Mouse (Mus musculus) MEL (cell line): ENCODE data around the gene Acoxl.

Experiments used
- BHLHE40 ChIP-seq: IDR thresholded peaks from 2 replicates; pipeline ENCODE4 v1.6.1; 2012; ENCODE audit warnings: low read depth, mild to moderate bottlenecking, inconsistent platforms, low read length, improper control_type of control experiment, borderline replicate concordance
- CTCF ChIP-seq, 3 experiments: IDR thresholded peaks in 2 of 3; conservative IDR thresholded peaks in 1 of 3; 2 replicates each; pipeline ENCODE4 v1.5.1; 2011 to 2012; ENCODE audit warnings: low read length in 3 of 3, low read depth in 2 of 3, mild to moderate bottlenecking in 2 of 3, improper control_type of control experiment in 1 of 3, inconsistent platforms in 1 of 3, mixed read lengths in 1 of 3, moderate library complexity in 1 of 3; ENCODE audit not compliant: control insufficient read depth in 1 of 3, insufficient read depth in 1 of 3, poor library complexity in 1 of 3, severe bottlenecking in 1 of 3
- GATA1 ChIP-seq: IDR thresholded peaks from 2 replicates; pipeline ENCODE4 v1.6.1; 2011; ENCODE audit warnings: low read depth, low read length, improper control_type of control experiment
- KAT2A ChIP-seq: conservative IDR thresholded peaks from 2 replicates; pipeline ENCODE4 v1.6.1; 2012; ENCODE audit warnings: low read depth, low read length, improper control_type of control experiment, inconsistent platforms
- MEF2A ChIP-seq: IDR thresholded peaks from 2 replicates; pipeline ENCODE4 v1.6.1; 2014; ENCODE audit warnings: low read depth, mild to moderate bottlenecking, inconsistent platforms, low read length, improper control_type of control experiment; ENCODE audit not compliant: poor library complexity, insufficient replicate concordance, severe bottlenecking; ENCODE audit errors: extremely low read depth
- NELFE ChIP-seq: IDR thresholded peaks from 2 replicates; pipeline ENCODE4 v1.6.1; 2011; ENCODE audit warnings: low read depth, low read length, improper control_type of control experiment
- SIN3A ChIP-seq: IDR thresholded peaks from 2 replicates; pipeline ENCODE4 v1.6.1; 2012; ENCODE audit warnings: low read length, improper control_type of control experiment, inconsistent platforms
- UBTF ChIP-seq: IDR thresholded peaks from 2 replicates; pipeline ENCODE4 v1.6.1; 2012; ENCODE audit warnings: low read depth, mild to moderate bottlenecking, inconsistent platforms, low read length, improper control_type of control experiment, moderate library complexity, borderline replicate concordance; ENCODE audit not compliant: insufficient read depth
- USF2 ChIP-seq, 2 experiments: IDR thresholded peaks; 2 replicates each; pipeline ENCODE4 v1.6.1; 2011 to 2012; ENCODE audit warnings: improper control_type of control experiment in 2 of 2, low read length in 2 of 2, borderline replicate concordance in 1 of 2, inconsistent platforms in 1 of 2, low read depth in 1 of 2, mild to moderate bottlenecking in 1 of 2; ENCODE audit not compliant: insufficient read depth in 1 of 2
- ZNF384 ChIP-seq: IDR thresholded peaks from 2 replicates; pipeline ENCODE4 v1.6.1; 2012; ENCODE audit warnings: low read depth, mild to moderate bottlenecking, inconsistent platforms, low read length, improper control_type of control experiment

GRCm38 (mm10) chr2:128156067-128156462, 317.4 kb downstream of the Acoxl start:
- TF ChIP-seq BHLHE40 (no peak), SIN3A (no peak), MEF2A (no peak), CTCF (IDR thresholded peaks at IDR 0.05 in 2 of 3, conservative IDR thresholded peaks at IDR 0.05 in 1 of 3; ENCODE audit: control insufficient read depth in 1 of 3, insufficient read depth in 1 of 3, low read depth in 2 of 3, low read length in 3 of 3, poor library complexity in 1 of 3, severe bottlenecking in 1 of 3) (no peak), ZNF384 (no peak), UBTF (no peak), GATA1 (no peak), KAT2A (no peak), USF2 (IDR thresholded peaks at IDR 0.05; ENCODE audit: borderline replicate concordance in 1 of 2, insufficient read depth in 1 of 2, low read depth in 1 of 2, low read length in 2 of 2) (no peak), NELFE (no peak)
